In the genomic region with DNA sequence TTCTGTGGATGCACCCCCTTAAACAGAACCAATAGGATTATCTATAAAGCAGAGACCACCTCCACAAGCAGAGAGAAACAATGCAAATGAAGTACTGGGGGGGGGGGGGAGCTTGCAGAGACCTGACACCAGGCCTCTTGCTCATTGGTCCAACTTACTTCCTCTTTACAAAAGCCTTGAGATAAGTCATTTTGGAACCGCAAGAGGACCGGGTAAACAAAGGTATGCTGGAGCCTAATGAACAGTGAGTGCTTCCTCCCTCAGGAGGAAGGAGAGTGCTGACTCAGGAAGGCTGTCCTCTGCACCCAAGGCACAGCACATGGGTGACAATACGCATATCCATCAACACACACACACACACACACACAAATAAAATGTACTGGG, we compare ENCODE assay signal across 10 mouse cellular contexts. TPM values are rescaled to one million over a fixed set of nuclear protein-coding genes. Genes with fewer than 3 reads are reported as not detected.
DNase-seq lines count a peak whose midpoint lies in the region; ATAC-seq and TF ChIP-seq lines count a peak whose summit lies in the region.
"Had no signal": no experiment of that assay in that cellular context is flagged by ENCODE, and none has a peak within 500 bp of the region (broad histone marks: within the 10 kb centered on the region; RNA-seq: fewer than 3 reads in every experiment).

No protein-coding gene starts in this region.

- H3K9me3 ChIP-seq in hindbrain, embryonic 10.5 days: 0 out of 2 replicates have a peak, but pooled peaks cover 4% of the 10 kb centered on the region
- H3K9me3 ChIP-seq in hindbrain, postnatal 0 days (ENCODE audit: low read length): no peaks in the 10 kb centered on the region
- H3K9me3 ChIP-seq in limb, embryonic 14.5 days (ENCODE audit: control insufficient read depth, low read length): no peaks in the 10 kb centered on the region
- H3K9me3 ChIP-seq: neural tube, embryonic 13.5 days had no signal

- 27% methylated on average over 3 of the region's 3 CpGs for WGBS in hindbrain, embryonic 10.5 days
- 27% methylated on average over 3 of the region's 3 CpGs for WGBS in hindbrain, postnatal 0 days
- 29% methylated on average over 3 of the region's 3 CpGs for WGBS in limb, embryonic 14.5 days

- peak overlapping the region; percentile 81 for H3K4me3 ChIP-seq in hindbrain, embryonic 10.5 days
- no peak overlapping the region for H3K4me3 ChIP-seq in hindbrain, postnatal 0 days (ENCODE audit: low read length)
- H3K4me3 ChIP-seq in limb, embryonic 14.5 days (replicated peaks; ENCODE audit: low read length): peak overlapping the region; percentile 68; the same call in 1 of the 2 replicates

- TF ChIP-seq POLR2A in limb, embryonic 14.5 days (IDR thresholded peaks at IDR 0.05; ENCODE audit: borderline replicate concordance, extremely low read depth, insufficient read depth, insufficient read length): no peak

- no peak for ATAC-seq in hindbrain, postnatal 0 days
- no peak for ATAC-seq in limb, embryonic 14.5 days (ENCODE audit: low FRiP score, low read depth)

- peaks cover 41% of the 10 kb centered on the region for H3K4me1 ChIP-seq in hindbrain, embryonic 10.5 days (replicated peaks)
- peaks cover 12% of the 10 kb centered on the region; the same call in 1 of the 2 replicates for H3K4me1 ChIP-seq in hindbrain, postnatal 0 days (ENCODE audit: insufficient read depth, low read length)
- peaks cover 21% of the 10 kb centered on the region for H3K4me1 ChIP-seq in limb, embryonic 14.5 days (ENCODE audit: control insufficient read depth, insufficient read depth, low read length)

- no peak for TF ChIP-seq CTCF in hindbrain, postnatal 0 days (IDR thresholded peaks at IDR 0.05; ENCODE audit: low read depth)

- no peak overlapping the region for H3K27ac ChIP-seq in hindbrain, embryonic 10.5 days
- H3K27ac ChIP-seq in hindbrain, postnatal 0 days: no peak overlapping the region
- no peak overlapping the region for H3K27ac ChIP-seq in limb, embryonic 14.5 days (replicated peaks; ENCODE audit: low read depth, low read length)

- H3K36me3 ChIP-seq in hindbrain, embryonic 10.5 days: peaks cover 15% of the 10 kb centered on the region
- H3K36me3 ChIP-seq in hindbrain, postnatal 0 days (ENCODE audit: insufficient read depth, low read length): peaks cover 6% of the 10 kb centered on the region; the same call in 1 of the 2 replicates
- peaks cover 8% of the 10 kb centered on the region; the same call in 1 of the 2 replicates for H3K36me3 ChIP-seq in limb, embryonic 14.5 days (ENCODE audit: control insufficient read depth, insufficient read depth, low read length)

- H3K9ac ChIP-seq in hindbrain, postnatal 0 days (replicated peaks; ENCODE audit: low read length): no peak overlapping the region
- H3K9ac ChIP-seq in limb, embryonic 14.5 days (ENCODE audit: low read depth, low read length, severe bottlenecking): no peak overlapping the region

- DNase-seq in hindbrain, embryonic 10.5 days (ENCODE audit: low spot score): no peak
- DNase-seq in hindbrain, postnatal 0 days (ENCODE audit: low spot score): no peak
- DNase-seq in 416B (ENCODE audit: low read depth): peak; percentile 96
- DNase-seq in MN1 (ENCODE audit: low spot score): peak; percentile 40
- no peak for DNase-seq in limb, embryonic 14.5 days (ENCODE audit: low spot score)
- no peak for DNase-seq in cerebellum, postnatal 14 days
- DNase-seq in layer of hippocampus, adult 9-10 months (ENCODE audit: low spot score): no peak
- no peak for DNase-seq in urinary bladder, adult 18-20 months (ENCODE audit: low spot score in 2 of 2)

- peaks cover 46% of the 10 kb centered on the region for H3K27me3 ChIP-seq in hindbrain, embryonic 10.5 days (ENCODE audit: insufficient read depth, poor library complexity, severe bottlenecking)
- 0 out of 2 replicates have a peak, but pooled peaks cover 10% of the 10 kb centered on the region for H3K27me3 ChIP-seq in hindbrain, postnatal 0 days (ENCODE audit: insufficient read depth, low read length)
- peaks cover 21% of the 10 kb centered on the region for H3K27me3 ChIP-seq in limb, embryonic 14.5 days (ENCODE audit: control insufficient read depth, insufficient read depth, low read length)

- H3K4me2 ChIP-seq in hindbrain, postnatal 0 days (ENCODE audit: low read depth, low read length): no peak overlapping the region
- no peak overlapping the region for H3K4me2 ChIP-seq in limb, embryonic 14.5 days (replicated peaks; ENCODE audit: low read depth, low read length, severe bottlenecking)

RNA-seq across cellular contexts. Expression of a gene that starts 0.4 kb away (rescaled TPM):
- polyA plus RNA-seq in hindbrain, embryonic 10.5 days (2016; fragmentation: Nextera tagmentation; extraction: Ambion mirVana): 0.50 TPM in 1 of 2 replicates, not detected in the other
- not detected in 2 replicates for total RNA-seq in hindbrain, postnatal 0 days (2014; rRNA removed)
- polyA plus RNA-seq in hindbrain, postnatal 0 days (2015; fragmentation: Nextera tagmentation; extraction: Ambion mirVana): not detected in 2 replicates
- 0.32 TPM in 1 of 2 replicates, not detected in the other for polyA plus RNA-seq in limb, embryonic 14.5 days (2012; rRNA removed)
- polyA plus RNA-seq in limb, embryonic 14.5 days (2014; fragmentation: Nextera tagmentation; extraction: Ambion mirVana): not detected in 2 replicates
- polyA plus RNA-seq: embryonic facial prominence, embryonic 11.5 days; neural tube, embryonic 13.5 days had no signal

RNA-seq across cellular contexts. Expression of a gene that starts 1.8 kb away (rescaled TPM):
- polyA plus RNA-seq in hindbrain, embryonic 10.5 days (2016; fragmentation: Nextera tagmentation; extraction: Ambion mirVana): 76.3 and 87.4 TPM in 2 replicates
- total RNA-seq in hindbrain, postnatal 0 days (2014; rRNA removed): 27.0 and 31.2 TPM in 2 replicates
- polyA plus RNA-seq in hindbrain, postnatal 0 days (2015; fragmentation: Nextera tagmentation; extraction: Ambion mirVana): 20.0 and 20.2 TPM in 2 replicates
- 58.7 and 80.6 TPM in 2 replicates for polyA plus RNA-seq in limb, embryonic 14.5 days (2012; rRNA removed)
- 30.5 and 35.5 TPM in 2 replicates for polyA plus RNA-seq in limb, embryonic 14.5 days (2014; fragmentation: Nextera tagmentation; extraction: Ambion mirVana)

RNA-seq across cellular contexts. Expression of a gene that starts 20.1 kb away (rescaled TPM):
- polyA plus RNA-seq in hindbrain, embryonic 10.5 days (2016; fragmentation: Nextera tagmentation; extraction: Ambion mirVana): 5.8 and 7.5 TPM in 2 replicates
- 34.8 and 41.2 TPM in 2 replicates for total RNA-seq in hindbrain, postnatal 0 days (2014; rRNA removed)
- 10.5 and 10.6 TPM in 2 replicates for polyA plus RNA-seq in hindbrain, postnatal 0 days (2015; fragmentation: Nextera tagmentation; extraction: Ambion mirVana)
- polyA plus RNA-seq in limb, embryonic 14.5 days (2012; rRNA removed): 86.0 and 107 TPM in 2 replicates
- polyA plus RNA-seq in limb, embryonic 14.5 days (2014; fragmentation: Nextera tagmentation; extraction: Ambion mirVana): 54.3 and 57.1 TPM in 2 replicates

Comparison
In these comparisons a context has a peak if more than half of its experiments do, and no peak if none do; other contexts are left out.
1. DNase-seq: peak in 416B (single experiment) and MN1 (single experiment); none in hindbrain, embryonic 10.5 days (single experiment), hindbrain, postnatal 0 days (single experiment), limb, embryonic 14.5 days (single experiment), cerebellum, postnatal 14 days (0 of 2), layer of hippocampus, adult 9-10 months (single experiment) and urinary bladder, adult 18-20 months (0 of 2).